Mouse (Mus musculus) testis, adult 2 months (tissue): ENCODE data around the gene Lpar3.

Experiments
- CTCF ChIP-seq: fragments of 200-500 bp; IDR thresholded peaks from 2 replicates; pipeline ENCODE4 v1.5.1; 2012; ENCODE audit warnings: low read depth, mild to moderate bottlenecking, inconsistent platforms, low read length, moderate library complexity; ENCODE audit not compliant: control insufficient read depth, insufficient read depth, insufficient replicate concordance
- POLR2A ChIP-seq: fragments of 200-500 bp; IDR thresholded peaks from 2 replicates; pipeline ENCODE4 v1.6.1; 2012; ENCODE audit warnings: low read depth, mild to moderate bottlenecking, inconsistent platforms, low read length, moderate library complexity; ENCODE audit not compliant: control insufficient read depth

GRCm38 (mm10) chr3:146274503-146274902 is 53.7 kb downstream of the Lpar3 start:
- TF ChIP-seq CTCF (no peak), POLR2A (no peak)
